Mouse (Mus musculus): ENCODE measurements around the gene Tmem274. TPM values are rescaled to one million over a fixed set of nuclear protein-coding genes. Genes with fewer than 3 reads are reported as not detected.
"Not testable (repeated sequence)": the region's sequence is repeated elsewhere in the genome, so short reads cannot be mapped to it uniquely, and the experiment has no call there.

Tmem274 gene
- polyA plus RNA-seq, 1 experiment: not detected

DNA sequence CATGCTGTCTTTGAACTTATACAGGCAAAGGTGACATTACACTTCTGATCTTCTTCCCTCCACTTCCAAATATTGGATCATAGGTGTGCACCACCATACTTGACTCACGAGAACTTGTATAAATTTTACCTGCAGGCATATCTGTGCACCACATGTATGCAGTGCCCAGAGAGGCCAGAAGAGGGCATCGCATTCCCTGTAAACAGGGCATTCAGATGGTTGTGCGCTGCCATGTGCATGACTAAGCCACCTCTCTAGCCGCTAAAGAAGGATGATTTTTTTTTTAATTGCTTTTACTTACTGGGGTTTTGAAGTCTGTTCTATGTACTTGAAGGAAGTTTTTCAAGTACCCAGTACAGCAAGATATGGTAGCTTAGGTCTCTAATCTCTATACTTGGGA lies 23.5 kb upstream of the Tmem274 start:
- no peak overlapping the region for H3K27ac ChIP-seq (ENCODE audit: insufficient read depth, low read length)
- no peak overlapping the region for H3K4me3 ChIP-seq (ENCODE audit: insufficient read depth, low read length)
- H3K4me1 ChIP-seq (ENCODE audit: control insufficient read depth, insufficient read depth, low read length): no peaks in the 10 kb centered on the region
- TF ChIP-seq CTCF (IDR thresholded peaks at IDR 0.05; ENCODE audit: extremely low read depth, insufficient read depth, low read length) (peak; percentile 38), POLR2A (IDR thresholded peaks at IDR 0.05; ENCODE audit: extremely low read depth, insufficient read depth, low read length) (no peak)

DNA sequence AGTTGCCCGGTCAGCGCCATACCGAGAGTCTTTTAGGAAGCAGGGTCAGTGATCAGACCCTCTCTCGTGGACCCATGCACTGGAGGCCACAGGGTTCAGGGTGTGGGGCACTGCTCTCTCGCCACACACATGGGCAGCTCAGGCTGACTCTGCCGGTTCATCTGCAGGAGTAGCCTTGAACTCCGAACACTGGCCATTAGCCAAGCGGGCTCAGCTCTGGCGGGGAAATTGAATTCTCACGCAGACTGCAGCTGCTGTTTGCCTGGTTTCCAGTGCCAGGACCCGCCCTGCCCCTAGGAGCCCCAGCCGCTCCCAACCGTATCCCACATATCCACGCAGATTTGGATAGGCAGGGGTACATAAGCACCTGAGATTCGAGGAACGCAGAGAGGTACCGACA lies 22.9 kb upstream of the Tmem274 start:
- H3K4me1 ChIP-seq (ENCODE audit: control insufficient read depth, insufficient read depth, low read length): no peaks in the 10 kb centered on the region
- TF ChIP-seq CTCF (IDR thresholded peaks at IDR 0.05; ENCODE audit: extremely low read depth, insufficient read depth, low read length) (no peak), POLR2A (IDR thresholded peaks at IDR 0.05; ENCODE audit: extremely low read depth, insufficient read depth, low read length) (no peak)

DNA sequence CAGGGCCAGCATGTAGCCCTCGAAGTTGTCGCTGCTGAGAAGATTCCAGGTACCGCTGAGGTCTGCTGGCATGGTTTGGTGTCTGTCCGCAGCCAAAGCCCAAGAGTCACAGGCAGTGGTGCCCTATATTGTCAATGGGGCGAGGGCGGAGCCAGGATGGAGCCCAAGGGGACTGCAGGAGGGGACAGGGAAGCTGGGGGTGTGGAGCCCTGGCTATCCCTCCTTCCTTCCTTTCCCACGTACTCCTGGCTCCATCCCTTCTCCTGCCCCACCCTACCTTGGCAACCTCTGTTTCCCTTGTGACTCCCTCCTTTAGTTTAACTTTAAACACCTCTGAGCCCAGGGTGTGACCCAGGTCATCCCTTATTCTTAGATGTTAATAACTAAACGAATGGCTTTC lies 22.3 kb upstream of the Tmem274 start, which contains the start of gene Rbp7:
Gene Rbp7 (minus strand): TSS at position 100 of the 400 bp plus-strand sequence.
- H3K4me1 ChIP-seq (ENCODE audit: control insufficient read depth, insufficient read depth, low read length): no peaks in the 10 kb centered on the region
- H3K27ac ChIP-seq (ENCODE audit: insufficient read depth, low read length): no peak within 1 kb of the TSS
- H3K4me3 ChIP-seq (ENCODE audit: insufficient read depth, low read length): no peak within 1 kb of the TSS
- no peak for TF ChIP-seq POLR2A (IDR thresholded peaks at IDR 0.05; ENCODE audit: extremely low read depth, insufficient read depth, low read length)
- TF ChIP-seq CTCF (IDR thresholded peaks at IDR 0.05; ENCODE audit: extremely low read depth, insufficient read depth, low read length): no peak

More for the DNA sequence above, 22.9 kb upstream of the Tmem274 start:
- Histone ChIP-seq H3K27ac (ENCODE audit: insufficient read depth, low read length) (no peak overlapping the region), H3K4me3 (ENCODE audit: insufficient read depth, low read length) (no peak overlapping the region)

DNA sequence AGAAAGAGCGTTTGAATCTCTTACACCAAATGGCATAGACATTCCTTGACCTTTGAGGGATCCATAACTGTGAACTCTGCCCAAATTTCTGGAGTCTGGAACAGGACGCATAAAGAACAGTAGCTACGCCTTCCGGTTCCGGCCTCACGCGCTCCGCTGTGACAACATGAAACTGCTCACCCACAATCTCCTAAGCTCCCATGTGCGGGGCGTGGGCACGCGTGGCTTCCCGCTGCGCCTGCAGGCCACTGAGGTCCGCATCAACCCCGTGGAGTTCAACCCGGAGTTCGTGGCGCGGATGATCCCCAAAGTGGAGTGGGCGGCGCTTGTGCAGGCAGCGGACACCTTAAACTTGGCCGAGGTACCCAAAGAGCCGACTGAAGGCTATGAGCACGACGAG lies 20.0 kb upstream of the Tmem274 start:
- H3K27ac ChIP-seq (ENCODE audit: insufficient read depth, low read length); H3K4me1 ChIP-seq (ENCODE audit: control insufficient read depth, insufficient read depth, low read length); H3K4me3 ChIP-seq (ENCODE audit: insufficient read depth, low read length): not testable (repeated sequence)

DNA sequence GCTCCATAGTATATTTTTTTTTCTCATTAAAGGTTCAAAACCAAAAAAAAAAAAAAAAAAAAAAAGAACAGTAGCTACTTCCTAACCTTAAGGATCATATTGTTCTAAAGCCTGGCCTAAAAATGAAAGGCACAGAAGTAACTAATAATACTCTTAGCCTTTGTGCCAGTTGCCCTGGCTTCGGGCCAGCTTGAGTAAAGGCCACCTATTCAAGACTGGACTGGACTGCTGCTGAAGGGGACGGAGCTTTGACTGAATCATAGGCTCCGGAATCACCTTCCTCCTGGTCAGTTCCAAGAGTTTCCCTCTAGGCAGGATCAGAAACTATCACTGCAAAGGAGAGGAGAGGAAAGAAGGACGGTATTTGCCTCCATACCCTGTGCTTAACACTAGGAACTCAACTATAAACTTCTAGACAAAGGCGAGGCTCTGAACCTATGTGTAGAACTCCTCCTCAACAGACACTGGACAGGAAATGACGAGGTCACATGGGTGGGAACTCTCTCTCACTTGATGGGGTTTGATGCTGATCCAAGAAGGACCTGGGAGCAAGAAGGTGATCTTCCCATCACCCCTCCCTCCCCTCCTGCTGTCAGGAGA lies 19.2 kb upstream of the Tmem274 start:
- no peak overlapping the region for H3K4me3 ChIP-seq (ENCODE audit: insufficient read depth, low read length)
- H3K4me1 ChIP-seq (ENCODE audit: control insufficient read depth, insufficient read depth, low read length): no peaks in the 10 kb centered on the region
- TF ChIP-seq CTCF (IDR thresholded peaks at IDR 0.05; ENCODE audit: extremely low read depth, insufficient read depth, low read length) (no peak), POLR2A (IDR thresholded peaks at IDR 0.05; ENCODE audit: extremely low read depth, insufficient read depth, low read length) (no peak)
- no peak overlapping the region for H3K27ac ChIP-seq (ENCODE audit: insufficient read depth, low read length)

DNA sequence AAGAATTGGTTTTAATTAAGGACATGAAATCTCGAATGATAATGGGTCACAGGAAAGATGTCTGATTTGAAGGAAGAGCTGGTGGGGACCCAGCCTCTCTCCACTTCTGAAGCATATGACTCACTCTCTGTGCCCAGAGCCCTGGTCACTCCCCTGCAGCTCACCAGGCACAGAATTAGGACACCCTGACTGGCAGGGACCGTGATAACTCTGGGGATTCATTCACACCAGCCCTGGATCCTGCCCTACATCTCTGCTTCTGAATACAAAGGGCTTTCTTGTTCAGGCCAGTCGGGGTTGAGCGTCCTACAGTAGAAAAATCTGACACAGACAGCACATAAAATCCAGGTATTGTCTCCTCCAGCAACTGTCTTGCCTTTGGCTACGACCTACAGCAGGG lies 18.7 kb upstream of the Tmem274 start:
- H3K4me3 ChIP-seq (ENCODE audit: insufficient read depth, low read length): no peak overlapping the region
- H3K4me1 ChIP-seq (ENCODE audit: control insufficient read depth, insufficient read depth, low read length): no peaks in the 10 kb centered on the region
- TF ChIP-seq POLR2A (IDR thresholded peaks at IDR 0.05; ENCODE audit: extremely low read depth, insufficient read depth, low read length): no peak
- no peak for TF ChIP-seq CTCF (IDR thresholded peaks at IDR 0.05; ENCODE audit: extremely low read depth, insufficient read depth, low read length)
- H3K27ac ChIP-seq (ENCODE audit: insufficient read depth, low read length): no peak overlapping the region

DNA sequence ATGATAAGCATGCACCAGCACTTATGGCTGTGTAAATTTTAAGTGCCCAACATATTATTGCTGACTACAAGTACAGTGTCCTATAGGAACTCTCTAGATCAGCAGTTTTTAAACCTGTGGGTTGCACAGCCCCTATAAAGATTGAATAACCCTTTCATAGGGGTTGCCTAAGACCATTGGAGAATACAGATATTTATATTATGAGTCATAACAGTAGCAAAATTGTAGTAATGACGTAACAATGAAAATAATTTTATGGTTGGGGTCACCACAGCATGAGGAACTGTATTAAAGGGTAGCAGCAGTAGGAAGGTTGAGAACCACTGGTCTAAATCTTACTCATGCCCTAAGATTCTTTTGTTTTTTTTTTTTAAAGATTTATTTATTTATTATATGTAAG lies 17.8 kb upstream of the Tmem274 start:
- Histone ChIP-seq H3K27ac (ENCODE audit: insufficient read depth, low read length) (no peak overlapping the region), H3K4me1 (ENCODE audit: control insufficient read depth, insufficient read depth, low read length) (no peaks in the 10 kb centered on the region), H3K4me3 (ENCODE audit: insufficient read depth, low read length) (no peak overlapping the region)
- TF ChIP-seq CTCF (IDR thresholded peaks at IDR 0.05; ENCODE audit: extremely low read depth, insufficient read depth, low read length): no peak

DNA sequence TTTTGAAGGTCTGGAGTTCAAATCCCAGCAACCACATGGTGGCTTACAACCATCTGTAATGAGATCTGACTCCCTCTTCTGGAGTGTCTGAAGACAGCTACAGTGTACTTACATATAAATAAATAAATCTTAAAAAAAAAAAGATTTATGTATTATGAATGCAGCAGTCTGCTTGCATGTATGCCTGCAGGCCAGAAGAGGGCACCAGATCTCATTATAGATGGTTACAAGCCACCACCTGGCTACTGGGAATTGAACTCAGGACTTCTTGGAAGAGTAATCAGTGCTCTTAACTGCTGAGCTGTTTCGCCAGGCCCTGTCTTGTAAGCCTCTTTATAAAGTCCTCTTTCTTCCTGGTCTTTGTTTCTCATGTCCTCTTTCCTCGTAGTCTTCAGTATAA lies 16.7 kb upstream of the Tmem274 start:
- H3K4me1 ChIP-seq (ENCODE audit: control insufficient read depth, insufficient read depth, low read length); H3K27ac ChIP-seq (ENCODE audit: insufficient read depth, low read length); H3K4me3 ChIP-seq (ENCODE audit: insufficient read depth, low read length): not testable (repeated sequence)

DNA sequence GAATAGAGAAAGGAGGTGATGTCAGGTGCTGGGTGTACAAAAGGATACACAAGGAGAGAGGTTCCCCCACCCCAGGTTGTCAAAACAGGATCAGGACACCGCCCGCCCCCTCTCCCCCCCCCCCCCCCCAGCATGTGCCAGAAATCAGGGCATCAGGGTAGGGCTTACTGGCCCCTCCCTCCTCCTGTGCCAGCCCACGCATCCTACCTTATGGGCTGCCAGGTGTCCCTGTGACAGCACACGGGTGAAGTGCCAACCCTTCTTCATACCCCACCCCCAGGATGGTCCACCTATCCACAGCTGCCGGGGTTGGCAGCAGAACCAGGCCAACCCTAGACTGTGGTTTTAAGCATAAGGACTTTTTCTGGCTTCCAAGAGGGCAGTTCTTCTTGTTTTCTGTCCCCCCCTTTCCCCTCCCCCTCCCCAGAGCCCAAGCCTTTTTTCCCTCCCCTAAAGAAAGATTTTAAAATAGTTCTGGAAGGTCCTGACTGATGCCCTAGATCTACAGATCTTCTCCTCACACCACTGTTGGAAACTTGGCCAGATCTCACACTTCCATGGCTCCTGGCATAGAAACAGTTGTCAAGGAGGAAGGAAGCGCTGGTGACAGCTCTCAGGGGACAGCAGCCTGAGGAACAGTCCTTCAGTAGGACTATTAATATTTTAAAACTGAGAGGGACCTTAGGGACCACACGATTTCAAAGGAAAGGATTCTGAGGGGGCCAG lies 15.4 kb upstream of the Tmem274 start:
- H3K4me3 ChIP-seq (ENCODE audit: insufficient read depth, low read length): no peak overlapping the region
- H3K4me1 ChIP-seq (ENCODE audit: control insufficient read depth, insufficient read depth, low read length): no peaks in the 10 kb centered on the region
- no peak overlapping the region for H3K27ac ChIP-seq (ENCODE audit: insufficient read depth, low read length)
- TF ChIP-seq CTCF (IDR thresholded peaks at IDR 0.05; ENCODE audit: extremely low read depth, insufficient read depth, low read length) (no peak), POLR2A (IDR thresholded peaks at IDR 0.05; ENCODE audit: extremely low read depth, insufficient read depth, low read length) (no peak)

DNA sequence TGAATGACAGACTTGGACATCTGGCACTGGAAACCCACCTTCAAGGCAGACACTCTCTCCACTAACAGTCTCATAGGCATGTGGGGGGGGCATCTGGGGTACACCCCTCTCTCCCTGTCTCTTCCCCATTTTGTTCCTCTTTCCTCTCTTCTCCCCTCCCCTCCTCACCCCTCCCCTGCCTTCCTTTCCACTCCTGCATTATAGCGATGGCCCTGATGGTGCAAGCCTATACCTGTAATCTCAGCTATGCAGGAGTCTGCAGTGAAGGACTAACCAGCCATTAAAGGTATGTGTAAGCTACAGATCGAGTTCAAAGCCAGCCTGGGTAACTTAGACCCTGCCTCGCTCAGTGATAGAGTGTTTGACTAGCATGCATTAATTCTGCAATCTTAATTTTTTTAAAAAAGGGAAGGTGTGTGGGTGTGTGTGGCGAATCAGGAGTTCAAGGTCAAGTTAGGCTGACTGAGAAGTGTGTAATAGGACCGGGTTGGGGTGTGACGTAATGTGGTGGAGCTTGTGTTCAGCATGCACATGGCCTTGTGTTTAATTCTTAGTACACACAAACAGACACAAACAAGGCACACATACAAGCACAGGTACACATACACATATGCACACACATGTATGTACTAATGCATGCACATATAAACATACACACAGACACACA lies 14.7 kb upstream of the Tmem274 start:
- no peak for TF ChIP-seq POLR2A (IDR thresholded peaks at IDR 0.05; ENCODE audit: extremely low read depth, insufficient read depth, low read length)
- no peak for TF ChIP-seq CTCF (IDR thresholded peaks at IDR 0.05; ENCODE audit: extremely low read depth, insufficient read depth, low read length)
- H3K4me3 ChIP-seq (ENCODE audit: insufficient read depth, low read length): no peak overlapping the region
- no peak overlapping the region for H3K27ac ChIP-seq (ENCODE audit: insufficient read depth, low read length)
- H3K4me1 ChIP-seq (ENCODE audit: control insufficient read depth, insufficient read depth, low read length): no peaks in the 10 kb centered on the region

Measured in cortical plate, adult 2 months (tissue).